9 mouse cellular contexts compared by ENCODE assay signal in genomic region chr1:185404021-185404420, GRCm38 (mm10). TPM values are rescaled to one million over a fixed set of nuclear protein-coding genes. Genes with fewer than 3 reads are reported as not detected.
DNase-seq lines count a peak whose midpoint lies in the region.
"Had no signal": no experiment of that assay in that cellular context is flagged by ENCODE, and none has a peak within 500 bp of the region (broad histone marks: within the 10 kb centered on the region; RNA-seq: fewer than 3 reads in every experiment).

No protein-coding gene starts in this region.

- 31% methylated on average over 2 of the region's 2 CpGs for WGBS in large intestine, adult 2 months

- intact Hi-C loops in left cerebral cortex, postnatal 14 days (cut with DNase I) = no loop called here

- peak; percentile 10 for DNase-seq in cerebellum, adult 11 months
- DNase-seq in cerebellum, adult 11-12 months = no peak
- peak; percentile 29 to 64 for DNase-seq in left cerebral cortex, postnatal 14 days (ENCODE audit: low spot score in 2 of 2)
- no peak for DNase-seq in left cerebral cortex, adult 11 months (ENCODE audit: low spot score)
- DNase-seq in brain, embryonic 18.5 days (ENCODE audit: low read depth, low spot score) = peak; percentile 22
- peak; percentile 8 for DNase-seq in large intestine, adult 2 months (ENCODE audit: low read depth, low spot score)
- peak; percentile 6 for DNase-seq in thymus, postnatal 25 days
- DNase-seq in adrenal gland, adult 8-10 months = no peak

RNA-seq across cellular contexts. Expression of gene Eprs, which starts 41.2 kb away (rescaled TPM):
- total RNA-seq in left cerebral cortex, postnatal 14 days (2021) = 10 to 100 TPM; 77.4 to 81.2 TPM
- polyA plus RNA-seq in large intestine, adult 2 months (2012; rRNA removed) = 8.6 and 10.3 TPM in 2 replicates
- total RNA-seq in adrenal gland, adult 8-10 months (2022) = 100 to 1,000 TPM; 108 to 145 (median 120) TPM

RNA-seq across cellular contexts. Expression of gene Slc30a10, which starts 50.6 kb away (rescaled TPM):
- total RNA-seq in left cerebral cortex, postnatal 14 days (2021) = 10 to 100 TPM; 11.2 to 12.5 TPM
- polyA plus RNA-seq in large intestine, adult 2 months (2012; rRNA removed) = 5.9 and 10.8 TPM in 2 replicates
- total RNA-seq in adrenal gland, adult 8-10 months (2022) = not detected
- polyA plus RNA-seq: C2C12 had no signal

Comparison
In these comparisons a context has a peak if more than half of its experiments do, and no peak if none do; other contexts are left out.
1. DNase-seq: peak in cerebellum, adult 11 months (single experiment), left cerebral cortex, postnatal 14 days (2 of 2), brain, embryonic 18.5 days (single experiment), large intestine, adult 2 months (single experiment) and thymus, postnatal 25 days (single experiment); none in cerebellum, adult 11-12 months (single experiment), left cerebral cortex, adult 11 months (single experiment) and adrenal gland, adult 8-10 months (single experiment).
2. RNA of gene Slc30a10, which starts 50.6 kb away (total RNA-seq): 11.2 to 12.5 TPM in left cerebral cortex, postnatal 14 days; not detected in adrenal gland, adult 8-10 months; every median in the first group is over 10 times any median in the second.